Mouse (Mus musculus): ENCODE data around the gene Sp110. TPM values are rescaled to one million over a fixed set of nuclear protein-coding genes. Genes with fewer than 3 reads are reported as not detected.

Gene Sp110
- polyA plus RNA-seq (2012; rRNA removed): 13.8 and 15.0 TPM in 2 replicates

DNA sequence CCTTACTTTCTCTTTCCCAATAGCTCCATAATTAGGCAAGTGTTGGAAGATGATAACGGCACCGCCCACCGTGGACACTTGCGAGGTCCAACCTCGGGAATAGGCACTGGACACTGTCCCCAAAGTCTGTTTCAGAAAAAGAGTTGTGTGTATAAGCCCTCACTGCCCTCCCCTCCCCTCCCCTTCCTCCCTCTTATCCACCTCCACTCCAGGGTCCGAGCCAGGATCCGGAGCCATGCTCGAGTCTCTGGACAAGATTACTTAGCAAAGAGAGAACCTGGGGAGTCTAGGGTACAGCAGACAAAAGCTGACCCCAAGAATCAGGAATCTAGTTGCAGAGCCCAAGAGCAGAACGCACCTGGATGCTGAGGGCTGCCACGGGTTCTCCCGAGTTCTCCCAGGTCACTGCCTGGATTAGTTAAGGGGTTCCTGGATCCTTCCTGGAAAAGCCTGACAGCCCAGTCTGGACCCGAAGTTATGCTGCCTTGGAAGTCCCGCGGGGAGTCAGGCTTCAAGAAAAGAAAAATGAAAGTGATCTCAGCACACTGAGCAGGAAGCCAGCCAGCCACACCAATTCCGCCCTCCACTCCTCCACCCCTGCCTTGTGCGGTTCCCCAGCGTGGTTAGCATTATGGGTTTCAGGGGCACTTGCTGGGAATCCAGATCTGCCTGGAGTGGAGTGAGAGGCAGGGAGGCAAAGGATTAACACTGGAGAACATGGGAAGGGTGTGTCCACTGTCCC lies at the start of gene Sp110:
TSS of gene Sp110 (minus strand) at position 547 of the 742 bp plus-strand sequence.

GRCm38 (mm10) chr1:85600078-85600477 lies 1.5 kb upstream of the Sp110 start, which contains the start of gene Sp140:
Sp140 (plus strand) TSS chr1:85600378.

GRCm38 (mm10) chr1:85575376-85575775 lies 23.2 kb downstream of the Sp110 start, which contains the start of gene G530012D18Rik:
G530012D18Rik (plus strand) TSS chr1:85575676.

Other genes starting within 250 kb of the Sp110 start
- not detected in 2 replicates for gene G530012D18Rik, start 23.1 kb downstream of the Sp110 start, polyA plus RNA-seq (2012; rRNA removed)
- gene Sp140, start 1.6 kb upstream of the Sp110 start, polyA plus RNA-seq (2012; rRNA removed): 1.6 and 3.1 TPM in 2 replicates
- 8.1 and 9.3 TPM in 2 replicates for gene Sp100, start 51.2 kb upstream of the Sp110 start, polyA plus RNA-seq (2012; rRNA removed)
- gene A630001G21Rik, start 179.8 kb upstream of the Sp110 start, polyA plus RNA-seq (2012; rRNA removed): 0.36 and 1.4 TPM in 2 replicates
- gene Cab39, start 194.6 kb upstream of the Sp110 start, polyA plus RNA-seq (2012; rRNA removed): 45.8 and 57.7 TPM in 2 replicates